In the genomic region with DNA sequence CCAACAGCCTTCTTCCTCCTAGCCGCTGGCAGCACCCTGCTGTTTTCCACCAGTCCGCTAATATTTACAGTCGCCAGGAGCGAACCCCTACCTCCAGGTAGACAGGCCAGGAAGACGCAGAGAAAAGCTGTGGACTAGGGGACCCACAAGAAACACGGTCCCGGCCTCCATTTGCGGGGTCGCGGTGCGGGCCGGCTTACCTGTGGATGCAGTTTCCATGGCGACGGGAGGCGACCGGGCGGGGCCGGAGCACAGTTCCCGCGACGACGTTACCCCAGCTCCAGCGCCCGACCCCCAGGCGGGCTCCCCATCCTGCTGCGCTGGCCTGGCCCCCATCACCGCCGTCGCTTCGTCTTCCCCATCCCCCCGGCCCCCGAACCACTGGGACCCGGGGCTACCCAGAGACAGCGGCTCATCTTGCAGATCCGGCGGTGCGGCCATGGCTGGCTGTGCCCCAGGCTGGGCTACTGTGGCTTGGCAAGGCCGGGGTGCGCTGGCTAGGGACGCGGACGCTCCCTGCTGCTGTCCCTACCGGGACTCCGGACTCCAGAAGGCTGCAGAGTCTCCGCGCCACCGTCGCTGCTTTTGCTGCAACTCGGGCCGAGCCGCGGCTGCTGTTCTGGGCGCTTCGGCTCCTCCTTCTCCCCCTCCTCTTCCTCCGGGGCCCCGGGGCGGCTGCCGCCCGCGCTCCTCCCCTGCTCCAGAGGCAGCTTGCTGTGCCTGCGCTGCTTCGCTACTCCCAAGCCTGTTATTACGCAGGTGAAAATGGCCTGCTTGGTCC, we compare ENCODE assay signal across 8 mouse cellular contexts. TPM values are rescaled to one million over a fixed set of nuclear protein-coding genes. Genes with fewer than 3 reads are reported as not detected.
DNase-seq lines count a peak whose midpoint lies in the region; ATAC-seq and TF ChIP-seq lines count a peak whose summit lies in the region.

No protein-coding gene starts in this region.

- H3K4me2 ChIP-seq in heart, embryonic 12.5 days = peak overlapping the region; percentile 99
- peak overlapping the region; percentile 94 for H3K4me2 ChIP-seq in kidney, postnatal 0 days (ENCODE audit: low read length)
- peak overlapping the region; percentile 91 for H3K4me2 ChIP-seq in liver, embryonic 11.5 days
- H3K4me2 ChIP-seq in midbrain, embryonic 16.5 days (ENCODE audit: low read length) = peak overlapping the region; percentile 91
- peak overlapping the region; percentile 88 for H3K4me2 ChIP-seq in stomach, postnatal 0 days (replicated peaks; ENCODE audit: low read depth)

- peaks cover 52% of the 10 kb centered on the region for H3K27me3 ChIP-seq in forebrain, embryonic 10.5 days (ENCODE audit: poor library complexity, severe bottlenecking)
- H3K27me3 ChIP-seq in heart, embryonic 12.5 days (replicated peaks) = peaks cover 22% of the 10 kb centered on the region
- peaks cover 22% of the 10 kb centered on the region for H3K27me3 ChIP-seq in kidney, postnatal 0 days (ENCODE audit: insufficient read depth, low read length)
- peaks cover 28% of the 10 kb centered on the region for H3K27me3 ChIP-seq in liver, embryonic 11.5 days (replicated peaks; ENCODE audit: control insufficient read depth, insufficient read depth, low read length)
- H3K27me3 ChIP-seq in midbrain, embryonic 16.5 days (ENCODE audit: control insufficient read depth, insufficient read depth, low read depth, low read length) = no peaks in the 10 kb centered on the region
- H3K27me3 ChIP-seq in stomach, postnatal 0 days (ENCODE audit: control insufficient read depth, insufficient read depth, low read length) = peaks cover 8% of the 10 kb centered on the region; the same call in 1 of the 2 replicates

- ATAC-seq in heart, embryonic 12.5 days (ENCODE audit: insufficient number of reproducible peaks, low FRiP score) = peak; percentile 71
- peak; percentile 54; the same call in 1 of the 2 replicates for ATAC-seq in kidney, postnatal 0 days (replicated peaks; ENCODE audit: low FRiP score, low read depth)
- ATAC-seq in liver, embryonic 11.5 days (replicated peaks; ENCODE audit: low FRiP score) = no peak; the same call in 1 of the 2 replicates
- ATAC-seq in midbrain, embryonic 16.5 days = peak; percentile 90
- ATAC-seq in stomach, postnatal 0 days (ENCODE audit: low FRiP score, low TSS enrichment) = peak; percentile 60

- peak overlapping the region; percentile 74 for H3K4me3 ChIP-seq in forebrain, embryonic 10.5 days
- H3K4me3 ChIP-seq in heart, embryonic 12.5 days = peak overlapping the region; percentile 69
- H3K4me3 ChIP-seq in kidney, postnatal 0 days (replicated peaks; ENCODE audit: low read depth, low read length) = peak overlapping the region; percentile 51
- peak overlapping the region; percentile 58 for H3K4me3 ChIP-seq in liver, embryonic 11.5 days (ENCODE audit: low read depth, low read length)
- H3K4me3 ChIP-seq in midbrain, embryonic 16.5 days (ENCODE audit: low read depth, low read length) = peak overlapping the region; percentile 85
- peak overlapping the region; percentile 54 for H3K4me3 ChIP-seq in stomach, postnatal 0 days (ENCODE audit: low read depth, low read length)

- peak overlapping the region; percentile 78 for H3K27ac ChIP-seq in forebrain, embryonic 10.5 days
- no peak overlapping the region for H3K27ac ChIP-seq in heart, embryonic 12.5 days (ENCODE audit: poor library complexity, severe bottlenecking)
- H3K27ac ChIP-seq in kidney, postnatal 0 days = no peak overlapping the region
- no peak overlapping the region for H3K27ac ChIP-seq in liver, embryonic 11.5 days (ENCODE audit: low read depth, low read length)
- peak overlapping the region; percentile 88 for H3K27ac ChIP-seq in midbrain, embryonic 16.5 days (ENCODE audit: low read length)
- no peak overlapping the region for H3K27ac ChIP-seq in stomach, postnatal 0 days (replicated peaks)

- no peaks in the 10 kb centered on the region for H3K36me3 ChIP-seq in forebrain, embryonic 10.5 days (replicated peaks)
- no peaks in the 10 kb centered on the region for H3K36me3 ChIP-seq in heart, embryonic 12.5 days
- no peaks in the 10 kb centered on the region for H3K36me3 ChIP-seq in kidney, postnatal 0 days (ENCODE audit: insufficient read depth, low read length)
- no peaks in the 10 kb centered on the region for H3K36me3 ChIP-seq in liver, embryonic 11.5 days (ENCODE audit: control insufficient read depth, insufficient read depth, low read length)
- H3K36me3 ChIP-seq in midbrain, embryonic 16.5 days (ENCODE audit: control insufficient read depth, insufficient read depth, low read length) = no peaks in the 10 kb centered on the region
- H3K36me3 ChIP-seq in stomach, postnatal 0 days (ENCODE audit: control insufficient read depth, insufficient read depth, low read length) = no peaks in the 10 kb centered on the region

- TF ChIP-seq EP300 in stomach, postnatal 0 days (optimal IDR thresholded peaks at IDR 0.05) = no peak

- peaks cover 30% of the 10 kb centered on the region for H3K4me1 ChIP-seq in forebrain, embryonic 10.5 days
- peaks cover 15% of the 10 kb centered on the region for H3K4me1 ChIP-seq in heart, embryonic 12.5 days (replicated peaks)
- H3K4me1 ChIP-seq in kidney, postnatal 0 days (replicated peaks; ENCODE audit: insufficient read depth, low read length) = 0 out of 2 replicates have a peak, but pooled peaks cover 6% of the 10 kb centered on the region
- H3K4me1 ChIP-seq in liver, embryonic 11.5 days (replicated peaks; ENCODE audit: control insufficient read depth, insufficient read depth, low read length) = no peaks in the 10 kb centered on the region; the same call in 1 of the 2 replicates
- H3K4me1 ChIP-seq in midbrain, embryonic 16.5 days (ENCODE audit: control insufficient read depth, insufficient read depth, low read length) = peaks cover 20% of the 10 kb centered on the region
- H3K4me1 ChIP-seq in stomach, postnatal 0 days (replicated peaks; ENCODE audit: control insufficient read depth, insufficient read depth) = no peaks in the 10 kb centered on the region

- H3K9ac ChIP-seq in heart, embryonic 12.5 days = peak overlapping the region; percentile 69
- H3K9ac ChIP-seq in kidney, postnatal 0 days (ENCODE audit: low read depth, low read length) = peak overlapping the region; percentile 40; the same call in 1 of the 2 replicates
- no peak overlapping the region for H3K9ac ChIP-seq in liver, embryonic 11.5 days (ENCODE audit: low read depth, low read length)
- H3K9ac ChIP-seq in midbrain, embryonic 16.5 days (ENCODE audit: low read depth, low read length) = peak overlapping the region; percentile 93
- H3K9ac ChIP-seq in stomach, postnatal 0 days (ENCODE audit: low read length) = peak overlapping the region; percentile 43; the same call in 1 of the 2 replicates

- no peak for TF ChIP-seq CTCF in kidney, postnatal 0 days (IDR thresholded peaks at IDR 0.05; ENCODE audit: low read depth)
- TF ChIP-seq CTCF in stomach, postnatal 0 days (IDR thresholded peaks at IDR 0.05; ENCODE audit: low read depth) = no peak

- under 1% methylated on average over 63 of the region's 63 CpGs for WGBS in forebrain, embryonic 10.5 days
- under 1% methylated on average over 62 of the region's 63 CpGs for WGBS in heart, embryonic 12.5 days
- under 1% methylated on average over 58 of the region's 63 CpGs for WGBS in kidney, postnatal 0 days
- WGBS in liver, embryonic 11.5 days = under 1% methylated on average over 61 of the region's 63 CpGs
- under 1% methylated on average over 47 of the region's 63 CpGs for WGBS in midbrain, embryonic 16.5 days
- WGBS in stomach, postnatal 0 days = 1% methylated on average over 58 of the region's 63 CpGs

- peak; percentile 20 to 28 for DNase-seq in urinary bladder, adult 18-20 months (ENCODE audit: low spot score in 2 of 2)
- no peak for DNase-seq in urinary bladder, postnatal 10 days (ENCODE audit: low spot score)
- peak; percentile 62 for DNase-seq in forebrain, embryonic 10.5 days (ENCODE audit: extremely low spot score, low spot score)
- DNase-seq in kidney, postnatal 0 days (ENCODE audit: low spot score) = peak; percentile 59
- DNase-seq in liver, embryonic 11.5 days (ENCODE audit: low spot score) = peak; percentile 67
- peak; percentile 34 for DNase-seq in stomach, postnatal 0 days (ENCODE audit: low spot score)

- no peaks in the 10 kb centered on the region for H3K9me3 ChIP-seq in forebrain, embryonic 10.5 days
- no peaks in the 10 kb centered on the region for H3K9me3 ChIP-seq in heart, embryonic 12.5 days (replicated peaks)
- H3K9me3 ChIP-seq in kidney, postnatal 0 days (replicated peaks; ENCODE audit: low read length) = no peaks in the 10 kb centered on the region
- no peaks in the 10 kb centered on the region for H3K9me3 ChIP-seq in liver, embryonic 11.5 days (ENCODE audit: control insufficient read depth, low read length)
- no peaks in the 10 kb centered on the region for H3K9me3 ChIP-seq in midbrain, embryonic 16.5 days (replicated peaks; ENCODE audit: control insufficient read depth, low read length, poor library complexity, severe bottlenecking)
- no peaks in the 10 kb centered on the region for H3K9me3 ChIP-seq in stomach, postnatal 0 days (ENCODE audit: control insufficient read depth, low read length)

RNA-seq across cellular contexts. Expression of a gene that starts 0.6 kb away (rescaled TPM):
- 45.4 and 72.9 TPM in 2 replicates for polyA plus RNA-seq in forebrain, embryonic 10.5 days (2016; fragmentation: Nextera tagmentation; extraction: Ambion mirVana)
- 18.4 and 20.1 TPM in 2 replicates for polyA plus RNA-seq in heart, embryonic 12.5 days (2016; fragmentation: Nextera tagmentation; extraction: Ambion mirVana)
- polyA plus RNA-seq in kidney, postnatal 0 days (2015; fragmentation: Nextera tagmentation; extraction: Ambion mirVana) = 4.8 and 6.6 TPM in 2 replicates
- 3.6 and 4.3 TPM in 2 replicates for polyA plus RNA-seq in liver, embryonic 11.5 days (2014; fragmentation: Nextera tagmentation; extraction: Ambion mirVana)
- 3,227 and 3,475 TPM in 2 replicates for polyA plus RNA-seq in midbrain, embryonic 16.5 days (2015; fragmentation: Nextera tagmentation; extraction: Ambion mirVana)
- polyA plus RNA-seq in stomach, postnatal 0 days (2015; fragmentation: Nextera tagmentation; extraction: Ambion mirVana) = 47.1 and 49.4 TPM in 2 replicates

RNA-seq across cellular contexts. Expression of a gene that starts 33.4 kb away (rescaled TPM):
- polyA plus RNA-seq in forebrain, embryonic 10.5 days (2016; fragmentation: Nextera tagmentation; extraction: Ambion mirVana) = 1.4 and 1.8 TPM in 2 replicates
- 1.6 and 1.8 TPM in 2 replicates for polyA plus RNA-seq in heart, embryonic 12.5 days (2016; fragmentation: Nextera tagmentation; extraction: Ambion mirVana)
- 0.20 and 0.22 TPM in 2 replicates for polyA plus RNA-seq in kidney, postnatal 0 days (2015; fragmentation: Nextera tagmentation; extraction: Ambion mirVana)
- 0.34 and 0.58 TPM in 2 replicates for polyA plus RNA-seq in liver, embryonic 11.5 days (2014; fragmentation: Nextera tagmentation; extraction: Ambion mirVana)
- polyA plus RNA-seq in midbrain, embryonic 16.5 days (2015; fragmentation: Nextera tagmentation; extraction: Ambion mirVana) = 4.0 and 4.8 TPM in 2 replicates
- 0.04 TPM in 1 of 2 replicates, not detected in the other for polyA plus RNA-seq in stomach, postnatal 0 days (2015; fragmentation: Nextera tagmentation; extraction: Ambion mirVana)

Comparison
In these comparisons a context has a peak if more than half of its experiments do, and no peak if none do; other contexts are left out.
1. H3K27ac ChIP-seq: peak in forebrain, embryonic 10.5 days (single experiment) and midbrain, embryonic 16.5 days (single experiment); none in heart, embryonic 12.5 days (single experiment), kidney, postnatal 0 days (single experiment), liver, embryonic 11.5 days (single experiment) and stomach, postnatal 0 days (single experiment).
2. RNA of a gene that starts 0.6 kb away (polyA plus RNA-seq): 3,227 to 3,475 TPM in midbrain, embryonic 16.5 days; 45.4 to 72.9 TPM in forebrain, embryonic 10.5 days, 47.1 to 49.4 TPM in stomach, postnatal 0 days, 18.4 to 20.1 TPM in heart, embryonic 12.5 days, 4.8 to 6.6 TPM in kidney, postnatal 0 days and 3.6 to 4.3 TPM in liver, embryonic 11.5 days; every median in the first group is over 10 times any median in the second.
3. Peak in every context shown above with its lines, with median percentiles within 50 percentile points of each other: H3K4me3 ChIP-seq and H3K4me2 ChIP-seq.